Mouse (Mus musculus) hindlimb bud, embryonic 11.5 days (tissue): ENCODE results near the gene Ube2l3.

Source experiments
- DNase-seq: peaks from one replicate; pipeline ENCODE4 v3.0.0-alpha.2; 2012; ENCODE audit warnings: low read depth, low spot score; ENCODE audit errors: extremely low spot score

Gene Ube2l3

DNA sequence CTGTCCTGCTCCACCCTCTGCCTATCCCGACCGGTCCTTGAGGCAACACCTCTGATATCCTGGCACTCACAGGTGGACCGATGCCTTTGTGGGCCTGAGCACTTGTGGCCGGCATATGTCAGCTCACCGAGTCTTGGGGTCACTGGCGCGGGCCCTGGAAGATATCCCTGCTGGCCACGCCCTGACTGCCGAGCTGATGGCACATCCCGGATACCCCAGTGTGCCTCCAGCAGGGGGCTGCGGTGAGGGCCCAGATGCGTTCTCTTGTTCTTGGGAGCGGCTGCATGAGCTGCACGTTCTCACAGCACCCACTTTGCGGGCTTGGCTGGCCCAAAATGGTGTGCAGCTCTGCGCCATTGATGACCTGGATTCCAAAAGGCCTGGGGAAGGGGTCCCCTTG lies 54.4 kb downstream of the Ube2l3 start:
- no peak for DNase-seq

DNA sequence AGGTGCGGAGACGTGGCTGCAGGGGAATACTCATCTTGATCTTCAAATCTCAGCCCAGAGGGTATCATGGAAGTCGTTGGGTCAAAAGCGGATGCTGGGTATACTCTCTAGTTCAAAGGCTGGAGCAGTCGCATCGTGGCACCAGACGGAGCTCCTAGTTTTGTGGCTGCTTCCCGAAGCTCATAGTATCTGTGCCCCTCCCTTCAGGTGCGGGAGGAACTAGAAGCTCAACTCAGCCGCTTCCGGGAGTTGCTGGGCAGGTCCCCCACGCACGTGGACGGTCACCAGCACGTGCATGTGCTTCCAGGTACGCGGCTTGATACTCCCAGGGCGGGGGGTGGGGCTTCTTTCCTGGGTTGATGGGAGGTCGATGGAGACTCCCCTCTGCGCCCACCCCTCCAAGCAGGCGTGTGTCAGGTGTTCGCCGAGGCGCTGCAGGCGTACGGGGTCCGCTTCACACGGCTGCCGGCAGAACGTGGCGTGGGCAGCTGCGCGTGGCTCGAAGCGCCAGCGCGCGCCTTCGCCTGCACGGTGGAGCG lies 55.0 kb downstream of the Ube2l3 start:
- DNase-seq: no peak

- DNase-seq: peak; percentile 77
These were observed 55.6 kb downstream of the Ube2l3 start, which contains the start of gene Ccdc116 for GRCm38 (mm10) chr16:17146772-17147235. TSS of gene Ccdc116 (minus strand) at chr16:17147229.

GRCm38 (mm10) chr16:17144339-17144738 lies 58.1 kb downstream of the Ube2l3 start, which contains the start of gene Ydjc:
TSS of gene Ydjc (plus strand) at chr16:17144621.
- DNase-seq: no peak

DNA sequence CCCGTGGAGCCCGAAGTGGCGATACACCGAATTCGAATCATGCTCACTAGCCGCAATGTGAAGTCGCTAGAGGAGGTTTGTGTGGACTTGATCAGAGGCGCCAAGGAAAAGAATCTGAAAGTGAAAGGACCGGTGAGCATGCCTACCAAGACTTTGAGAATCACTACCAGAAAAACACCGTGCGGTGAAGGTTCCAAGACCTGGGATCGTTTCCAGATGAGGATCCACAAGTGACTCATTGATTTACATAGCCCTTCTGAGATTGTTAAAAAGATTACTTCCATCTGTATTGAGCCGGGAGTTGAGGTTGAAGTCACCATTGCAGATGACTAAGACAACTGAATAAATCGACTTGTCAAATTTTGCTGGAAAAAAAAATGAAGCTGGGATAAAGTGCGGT lies 65.1 kb downstream of the Ube2l3 start:
- DNase-seq: no peak

- no peak for DNase-seq
These were observed 69.6 kb downstream of the Ube2l3 start for GRCm38 (mm10) chr16:17132906-17133200.

- peak; percentile 81 for DNase-seq
These were observed 70.2 kb downstream of the Ube2l3 start, which contains the start of gene Sdf2l1 for GRCm38 (mm10) chr16:17132089-17132905. TSS of gene Sdf2l1 (minus strand) at chr16:17132383.

DNA sequence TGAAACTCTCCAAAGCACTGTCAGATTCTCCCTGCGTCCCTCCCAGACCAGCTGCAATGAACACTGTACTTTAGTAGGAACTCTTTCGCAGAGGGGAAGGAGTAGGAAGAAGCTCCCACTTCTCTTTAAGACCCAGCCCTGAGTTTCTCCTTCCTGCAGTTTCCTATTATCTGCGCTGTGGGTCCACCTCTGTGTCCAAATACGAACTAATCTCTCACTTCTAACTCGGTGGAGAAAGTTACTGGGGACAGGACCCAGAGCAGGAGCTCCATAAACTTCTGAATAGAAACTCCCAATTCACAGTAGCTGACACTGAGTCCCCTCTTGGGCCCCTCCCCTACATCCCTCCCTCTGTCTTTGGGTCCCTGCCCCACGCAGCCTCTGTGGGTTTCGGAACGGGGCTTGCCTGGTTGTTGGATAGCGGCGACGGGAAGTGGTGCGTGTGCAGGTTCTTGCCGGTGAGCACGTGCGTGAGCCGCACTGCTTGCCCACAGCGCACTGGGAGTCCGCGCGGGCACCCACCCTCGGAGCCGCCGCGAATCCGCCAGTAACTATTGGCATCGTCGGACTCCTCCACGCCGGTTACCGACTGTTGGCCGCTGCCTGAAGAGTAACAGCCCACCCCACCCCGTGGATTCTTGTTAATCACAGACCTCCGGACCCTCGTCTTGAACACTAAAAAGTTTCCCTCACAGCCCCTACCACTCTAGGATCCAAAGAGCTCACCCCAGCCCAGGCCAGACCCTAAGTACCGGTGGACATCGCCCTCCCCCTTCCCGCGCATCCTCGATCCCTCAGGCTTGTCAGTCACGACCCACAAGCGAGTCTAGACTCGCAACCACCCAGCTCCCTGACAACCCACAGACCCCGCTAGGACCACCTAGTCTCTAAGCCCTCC lies 71.0 kb downstream of the Ube2l3 start:
- no peak for DNase-seq

DNA sequence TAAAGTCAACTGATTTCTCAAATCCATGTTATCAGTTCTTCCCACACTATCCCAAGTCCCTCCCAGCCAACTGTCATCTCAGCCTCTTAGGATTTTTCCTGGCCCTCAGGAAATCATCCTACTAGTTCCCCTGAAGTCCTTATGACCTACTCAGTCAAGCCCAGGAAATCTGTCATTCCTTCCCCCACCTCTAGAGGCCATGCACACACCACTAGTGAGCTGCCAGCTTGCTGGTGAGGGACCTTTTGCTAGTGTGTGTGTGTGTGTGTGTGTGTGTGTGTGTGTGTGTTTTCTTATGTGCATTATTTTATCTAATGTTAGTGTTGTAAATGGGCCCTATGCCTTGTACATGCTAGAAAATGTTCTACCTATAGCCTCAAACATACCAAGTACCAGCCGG lies 75.2 kb downstream of the Ube2l3 start:
- DNase-seq: no peak

DNA sequence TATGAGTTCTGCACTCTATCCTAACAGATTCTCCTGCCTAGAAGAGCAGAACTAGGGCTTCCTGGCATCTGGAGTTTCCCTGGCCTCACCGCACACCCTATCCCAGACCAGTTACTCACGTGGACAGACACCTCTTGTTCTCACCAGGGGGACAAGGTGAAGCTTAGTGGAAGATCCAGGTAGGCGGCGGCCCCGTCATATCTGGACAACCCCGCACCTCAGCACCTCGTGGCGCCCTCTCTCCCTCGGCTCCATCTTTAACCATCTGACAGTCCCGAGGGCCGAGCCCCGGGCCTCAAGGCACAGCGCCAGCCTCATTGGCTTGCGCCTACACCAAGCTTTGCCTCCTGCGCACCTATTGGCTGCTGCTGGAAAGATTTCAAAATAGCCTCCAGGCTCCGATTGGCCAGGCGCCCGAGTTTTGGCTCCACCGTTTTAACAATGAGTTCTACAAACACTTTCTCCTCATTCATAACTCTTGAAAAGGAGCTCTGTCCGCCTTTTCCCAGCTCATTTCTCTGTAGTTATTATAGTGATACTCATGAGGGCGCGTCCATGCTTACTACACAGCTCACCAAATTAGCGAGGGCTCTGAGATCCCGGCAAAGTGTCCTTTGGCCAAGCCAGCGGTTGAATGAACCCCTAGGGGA lies 77.5 kb downstream of the Ube2l3 start, which contains the start of gene 2610318N02Rik:
TSS of gene 2610318N02Rik (minus strand) at position 297 of the 650 bp plus-strand sequence.
- DNase-seq: peak; percentile 81

GRCm38 (mm10) chr16:17124119-17124870 lies 78.2 kb downstream of the Ube2l3 start:
- no peak for DNase-seq

GRCm38 (mm10) chr16:17121569-17121968 lies 80.9 kb downstream of the Ube2l3 start:
- DNase-seq: no peak

GRCm38 (mm10) chr16:17117309-17117799 lies 85.1 kb downstream of the Ube2l3 start:
- no peak for DNase-seq

- DNase-seq: peak; percentile 50
These were observed 91.4 kb downstream of the Ube2l3 start, which contains the start of gene Ppil2 for GRCm38 (mm10) chr16:17110771-17111743. TSS of gene Ppil2 (minus strand) at chr16:17111257.

DNA sequence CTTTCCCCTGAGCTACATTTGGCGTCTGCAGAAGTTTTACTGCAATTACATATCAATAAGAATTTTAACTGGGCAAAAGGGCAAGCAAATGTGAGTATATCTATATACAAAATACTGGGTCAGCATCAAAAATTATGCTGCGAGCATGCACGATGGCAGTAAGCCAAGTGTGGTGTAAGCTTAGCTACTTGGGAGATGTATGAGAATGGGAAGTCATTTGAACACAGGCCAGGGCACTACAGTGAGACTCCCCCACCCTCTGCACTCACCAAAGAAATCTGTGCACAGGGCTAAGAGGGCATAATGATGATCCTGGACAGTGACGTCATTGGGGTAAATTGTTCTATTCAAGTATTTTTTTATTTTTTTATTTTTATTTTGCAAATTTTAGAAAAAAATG lies 97.8 kb downstream of the Ube2l3 start:
- DNase-seq: no peak

DNA sequence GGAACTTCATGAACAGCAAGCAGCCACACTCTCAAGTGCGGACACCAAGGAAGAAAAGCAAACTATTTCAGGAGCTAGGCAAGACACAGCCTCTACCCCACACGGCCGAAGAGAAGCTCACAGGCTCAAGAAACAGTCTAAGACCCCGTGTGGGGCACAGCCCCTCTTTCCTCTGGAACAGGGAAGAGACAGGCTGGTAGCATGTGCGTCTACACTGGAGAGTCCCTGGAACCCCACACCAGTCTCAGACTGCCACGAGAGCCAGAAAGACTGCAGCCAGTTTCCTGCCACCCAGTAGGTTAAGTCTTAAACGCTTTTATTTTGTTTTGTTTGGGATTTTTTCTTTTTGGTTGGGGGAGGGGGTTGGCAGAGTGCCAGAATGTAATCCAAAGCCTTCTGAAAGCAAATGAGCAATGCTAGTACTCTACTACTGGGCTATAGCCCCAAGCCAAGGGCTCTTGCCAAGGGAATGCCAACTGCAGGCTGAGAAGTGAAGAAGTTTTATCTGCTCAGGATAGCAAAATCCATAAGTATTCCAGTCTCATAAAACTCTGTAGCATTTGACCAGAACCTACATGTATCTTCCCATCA lies 99.7 kb downstream of the Ube2l3 start:
- no peak for DNase-seq
